Mouse (Mus musculus): ENCODE measurements around the gene Cdh3.

- TF ChIP-seq GATA1 (IDR thresholded peaks at IDR 0.05; ENCODE audit: borderline replicate concordance, low read length) = no peak
- no peak for TF ChIP-seq FLI1 (IDR thresholded peaks at IDR 0.05; ENCODE audit: low read length)
Observed at GRCm38 (mm10) chr8:106606601-106607145, 96.0 kb downstream of the Cdh3 start.

Measured in megakaryocyte, embryonic 14.5 days (primary cell).